Mouse (Mus musculus): ENCODE results near the gene Btbd3. TPM values are rescaled to one million over a fixed set of nuclear protein-coding genes. Genes with fewer than 3 reads are reported as not detected.
"Not testable (repeated sequence)": the region's sequence is repeated elsewhere in the genome, so short reads cannot be mapped to it uniquely, and the experiment has no call there.

Btbd3 gene
- total RNA-seq, 2 experiments from 2014 or later, result 64.2 to 72.0 TPM

GRCm38 (mm10) chr2:138278853-138279640 is 22.7 kb downstream of the Btbd3 start:
- DNase-seq, result no peak
- intact Hi-C loops (cut with DNase I), result no loop called here

GRCm38 (mm10) chr2:138279641-138280040 is 23.3 kb downstream of the Btbd3 start:
- no peak for DNase-seq
- intact Hi-C loops (cut with DNase I), result loop anchor here (5.0 kb wide), 1 partner anchor 853 kb away; no protein-coding TSS in a partner anchor

GRCm38 (mm10) chr2:138280225-138280711 is 23.9 kb downstream of the Btbd3 start:
- intact Hi-C loops (cut with DNase I), result loop anchor here (5.0 kb wide), 1 partner anchor 852 kb away; no protein-coding TSS in a partner anchor
- DNase-seq, result no peak

DNA sequence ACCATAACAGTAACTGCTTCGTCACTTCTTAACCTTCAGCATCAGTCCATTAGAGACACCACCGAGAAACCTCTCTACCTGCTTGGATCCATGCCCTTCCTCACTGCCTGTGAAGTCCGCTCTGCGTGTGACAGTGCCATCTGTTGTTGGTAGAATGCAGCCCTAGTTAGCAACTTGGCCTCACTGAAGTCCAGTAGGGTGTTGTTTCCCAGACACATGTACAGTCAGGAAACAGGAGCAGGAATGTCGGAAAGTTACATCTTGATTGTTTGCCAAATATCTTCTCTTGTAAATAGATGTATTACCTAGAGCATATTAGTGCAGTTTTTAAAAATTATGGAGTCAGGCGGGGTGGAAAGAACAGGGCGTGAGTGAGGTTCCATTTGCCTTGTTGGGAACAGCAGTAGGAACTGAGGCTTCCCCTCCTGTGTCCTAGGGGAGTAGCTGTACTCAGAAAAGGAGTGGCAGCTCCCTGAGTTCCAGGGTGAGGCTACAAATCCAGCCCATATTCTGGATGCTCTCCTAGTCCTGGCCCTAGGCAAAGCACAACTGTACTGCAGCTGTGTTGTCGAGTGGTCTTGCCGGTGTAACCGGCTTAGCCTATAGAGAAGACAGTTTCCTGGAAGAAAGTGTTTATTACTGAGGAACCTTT is 25.3 kb downstream of the Btbd3 start:
- intact Hi-C loops (cut with DNase I), result loop anchor here (5.0 kb wide), 1 partner anchor 851 kb away; no protein-coding TSS in a partner anchor

GRCm38 (mm10) chr2:138283372-138283771 is 27.0 kb downstream of the Btbd3 start:
- intact Hi-C loops (cut with DNase I), result loop anchor here (5.0 kb wide), 1 partner anchor 849 kb away; no protein-coding TSS in a partner anchor

More for the DNA sequence above, 25.3 kb downstream of the Btbd3 start:
- peak; percentile 43 for DNase-seq

DNA sequence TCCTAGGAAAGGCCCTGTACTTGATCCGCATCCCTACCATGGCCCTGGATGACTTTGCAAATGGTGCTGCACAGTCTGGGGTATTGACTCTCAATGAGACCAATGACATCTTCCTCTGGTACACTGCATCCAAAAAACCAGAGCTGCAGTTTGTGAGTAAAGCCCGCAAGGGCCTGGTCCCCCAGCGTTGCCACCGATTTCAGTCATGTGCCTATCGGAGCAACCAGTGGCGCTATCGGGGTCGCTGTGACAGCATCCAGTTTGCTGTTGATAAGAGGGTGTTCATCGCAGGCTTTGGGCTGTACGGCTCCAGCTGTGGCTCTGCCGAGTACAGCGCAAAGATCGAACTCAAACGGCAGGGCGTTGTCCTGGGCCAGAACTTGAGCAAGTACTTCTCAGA is 27.5 kb downstream of the Btbd3 start:
- intact Hi-C loops (cut with DNase I), result loop anchor here (5.0 kb wide), 1 partner anchor 848 kb away; no protein-coding TSS in a partner anchor

More at GRCm38 (mm10) chr2:138283372-138283771, 27.0 kb downstream of the Btbd3 start:
- DNase-seq, result no peak

GRCm38 (mm10) chr2:138285811-138286210 is 29.4 kb downstream of the Btbd3 start:
- intact Hi-C loops (cut with DNase I), result no loop called here
- peak; percentile 67 for DNase-seq

More for the DNA sequence above, 27.5 kb downstream of the Btbd3 start:
- DNase-seq, result no peak

DNA sequence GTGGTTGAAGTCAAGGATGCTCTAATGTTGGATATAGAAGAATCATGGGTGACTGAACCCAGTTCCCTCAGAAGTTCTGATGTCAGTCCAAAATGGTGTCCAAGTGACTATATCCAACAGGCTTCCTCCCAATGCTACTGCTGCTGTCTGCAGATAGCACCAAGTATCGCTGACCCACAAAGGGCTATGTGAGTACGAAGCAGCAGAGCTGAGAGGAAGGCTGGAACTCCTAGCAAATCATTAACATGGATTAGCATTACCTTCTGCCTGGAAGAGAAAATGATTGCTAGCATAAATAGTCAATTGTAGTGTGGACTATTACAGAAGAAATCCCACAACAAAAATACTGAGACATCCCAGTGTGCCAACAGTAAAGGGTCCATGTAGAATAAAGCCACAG is 33.8 kb downstream of the Btbd3 start:
- no peak for DNase-seq
- intact Hi-C loops (cut with DNase I), result no loop called here

GRCm38 (mm10) chr2:138294286-138294685 is 37.9 kb downstream of the Btbd3 start:
- DNase-seq, result no peak
- intact Hi-C loops (cut with DNase I), result no loop called here

DNA sequence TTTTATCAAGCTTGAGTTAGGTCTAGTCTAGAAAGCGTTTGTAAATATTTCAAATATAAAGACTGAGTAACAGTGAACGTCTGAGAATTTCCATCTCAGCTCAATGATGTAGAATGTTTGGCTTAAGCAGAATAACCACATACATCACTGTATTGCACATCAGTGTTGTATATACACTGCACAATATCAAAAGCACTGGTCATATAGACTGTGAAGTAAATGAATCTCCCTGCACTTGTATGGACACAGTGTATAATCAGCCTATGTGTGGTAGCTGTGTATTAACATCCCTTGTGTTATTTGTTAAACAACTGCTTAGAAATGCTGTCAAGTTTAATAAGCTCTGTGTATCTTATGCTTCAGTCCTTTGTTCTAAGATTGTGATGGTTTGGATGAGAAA is 49.9 kb downstream of the Btbd3 start:
- intact Hi-C loops (cut with DNase I), result no loop called here
- no peak for DNase-seq

DNA sequence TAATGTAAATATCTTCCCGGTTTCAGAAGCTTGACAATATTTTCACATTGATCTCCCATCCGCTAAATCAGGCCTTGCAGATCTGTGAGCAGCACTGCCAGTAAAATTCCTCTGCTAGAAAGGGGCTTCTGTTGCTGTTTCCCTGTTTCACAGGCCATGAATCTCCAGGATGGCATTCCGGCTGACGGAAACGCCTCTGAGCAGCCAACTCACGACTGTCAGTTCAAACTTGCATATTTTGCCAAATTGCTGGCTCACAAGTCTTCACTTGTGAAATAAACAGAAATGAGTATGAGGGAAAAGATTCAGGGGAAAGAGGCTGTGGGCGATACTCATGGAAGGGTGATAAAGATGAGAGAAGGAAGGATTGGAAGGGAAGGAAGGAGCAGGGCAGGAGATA is 59.3 kb downstream of the Btbd3 start:
- no peak for DNase-seq

GRCm38 (mm10) chr2:138320408-138320807 is 64.0 kb downstream of the Btbd3 start:
- no peak for DNase-seq
- intact Hi-C loops (cut with DNase I), result no loop called here

More for the DNA sequence above, 59.3 kb downstream of the Btbd3 start:
- intact Hi-C loops (cut with DNase I), result no loop called here

GRCm38 (mm10) chr2:138321041-138321481 is 64.7 kb downstream of the Btbd3 start:
- intact Hi-C loops (cut with DNase I), result no loop called here
- DNase-seq, result no peak

DNA sequence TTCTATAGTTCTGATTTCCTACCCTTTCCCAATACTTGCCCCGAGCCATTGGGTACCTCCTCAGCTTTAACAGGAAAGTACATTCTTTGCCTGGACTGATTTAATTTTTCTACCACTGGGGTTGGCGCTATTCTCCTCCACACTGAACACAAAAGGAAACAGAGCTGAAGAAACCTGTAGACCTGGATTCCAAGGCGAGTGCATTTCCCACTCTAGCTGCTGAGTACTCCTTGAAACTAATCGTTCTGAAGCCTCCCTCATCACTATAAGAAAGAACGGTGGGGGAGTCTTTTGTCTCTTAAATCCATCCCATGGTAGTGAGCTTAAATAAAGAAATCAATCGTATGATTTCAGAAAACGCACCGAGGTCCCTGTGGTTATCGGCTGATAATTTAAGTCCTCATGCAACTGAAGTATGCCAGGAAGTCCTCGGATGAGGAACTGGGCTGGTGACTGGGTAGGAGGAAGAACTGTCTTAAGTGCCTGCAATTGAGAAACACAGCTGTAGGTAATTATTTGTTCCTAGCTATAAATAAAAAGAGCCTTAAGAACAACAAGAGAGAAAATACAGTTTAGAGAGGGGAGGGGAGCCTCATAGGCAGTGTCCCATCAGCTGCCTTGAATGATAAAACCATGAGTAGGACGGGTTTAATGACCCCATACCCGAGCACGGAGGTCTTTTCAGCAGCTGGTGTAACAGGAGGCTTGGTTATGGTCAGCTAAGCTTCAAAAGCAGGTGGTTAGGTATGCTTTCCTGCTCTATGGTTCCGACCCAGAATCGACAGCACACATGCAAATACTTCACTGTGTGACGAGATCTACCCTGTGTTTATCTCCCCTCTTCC is 66.1 kb downstream of the Btbd3 start:
- no peak for DNase-seq
- intact Hi-C loops (cut with DNase I), result no loop called here

GRCm38 (mm10) chr2:138326367-138326766 is 70.0 kb downstream of the Btbd3 start:
- DNase-seq, result no peak
- intact Hi-C loops (cut with DNase I), result no loop called here

GRCm38 (mm10) chr2:138334198-138334597 is 77.8 kb downstream of the Btbd3 start:
- intact Hi-C loops (cut with DNase I); DNase-seq: not testable (repeated sequence)

DNA sequence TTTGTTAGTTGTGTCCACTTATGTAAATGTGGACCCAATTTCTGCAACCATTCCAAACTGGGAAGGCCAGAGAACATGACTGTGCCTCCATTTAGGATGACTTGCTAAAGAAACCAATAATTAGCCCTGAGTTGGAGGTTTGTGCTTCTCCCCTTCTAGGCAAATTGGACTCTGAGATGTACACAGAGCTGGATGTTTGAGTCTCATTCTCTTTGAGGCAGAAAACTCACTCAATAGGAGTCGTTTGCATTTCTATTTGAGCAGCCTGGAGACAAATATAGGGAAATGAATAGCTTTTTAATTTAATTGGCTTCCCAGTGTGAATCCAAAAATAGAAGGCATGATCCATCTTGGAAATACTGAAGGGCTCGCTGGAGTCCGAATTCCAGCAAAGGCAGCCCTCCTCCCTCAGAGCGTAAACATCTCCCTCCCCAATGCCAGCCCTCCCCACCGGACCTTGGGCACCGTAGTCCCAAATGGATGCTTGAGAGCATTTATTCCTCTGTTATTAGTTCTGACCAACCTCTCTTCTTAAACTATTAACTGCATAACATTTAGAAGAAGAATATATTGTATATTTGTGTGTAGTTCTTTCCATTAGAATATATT is 81.6 kb downstream of the Btbd3 start:
- no peak for DNase-seq
- intact Hi-C loops (cut with DNase I), result no loop called here

DNA sequence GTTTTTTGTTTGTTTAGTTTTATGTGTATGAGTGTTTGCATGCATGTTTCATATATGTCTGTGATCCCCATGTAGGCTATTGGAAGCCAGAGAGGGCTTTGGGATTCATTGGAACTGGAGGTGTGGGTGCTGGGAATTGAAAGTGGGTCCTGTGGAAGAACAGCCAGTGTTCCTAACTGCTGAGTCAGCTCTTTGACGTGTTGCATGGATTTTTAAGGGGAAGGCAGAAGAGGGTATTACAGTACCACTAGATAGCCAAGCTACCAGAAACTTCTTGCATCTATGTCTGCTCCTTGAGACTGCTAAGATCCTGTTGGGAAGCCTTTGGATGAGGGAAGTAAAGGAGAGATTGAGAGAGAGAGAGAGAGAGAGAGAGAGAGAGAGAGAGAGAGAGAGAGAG is 82.2 kb downstream of the Btbd3 start:
- intact Hi-C loops (cut with DNase I), result no loop called here
- DNase-seq, result no peak

DNA sequence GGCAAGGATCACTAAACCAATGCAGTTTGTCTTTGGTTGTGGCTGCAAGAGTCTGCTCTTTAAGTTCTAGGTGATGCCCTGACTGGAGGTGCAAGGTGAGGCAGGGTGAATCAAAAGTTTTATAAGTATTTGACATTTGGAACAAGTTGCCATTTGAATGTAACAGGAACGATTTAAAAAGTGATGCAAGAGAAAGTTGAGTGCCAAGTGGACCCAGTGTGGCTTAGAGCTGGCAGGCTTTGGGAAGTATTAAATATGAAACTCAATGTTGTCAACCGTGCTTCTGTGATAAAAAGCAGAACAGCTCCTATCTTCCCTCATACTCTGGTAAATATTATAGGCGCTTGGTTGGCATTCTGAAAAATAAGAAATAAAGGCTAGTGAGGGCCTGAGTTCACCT is 99.0 kb downstream of the Btbd3 start:
- intact Hi-C loops (cut with DNase I), result no loop called here
- no peak for DNase-seq

- intact Hi-C loops (cut with DNase I), result no loop called here
Measured at GRCm38 (mm10) chr2:138362474-138362873, 106.1 kb downstream of the Btbd3 start.

More at GRCm38 (mm10) chr2:138362474-138362873, 106.1 kb downstream of the Btbd3 start:
- no peak for DNase-seq

Data from left cerebral cortex, postnatal 4 days (tissue).